Mouse (Mus musculus) heart, adult 11 months (tissue): ENCODE measurements at regions not wholly inside any gene's neighbourhood (a gene's known extent, or its start where the extent isn't known, plus 50 kb on each side); places are given as distances from the start of the nearest gene placed in this dataset.
A peak's percentile ranks its signal among the peaks of the same experiment; 100 is the strongest.

ENCODE experiments used
- DNase-seq: peaks from one replicate; pipeline ENCODE4 v3.0.0; 2022

DNA sequence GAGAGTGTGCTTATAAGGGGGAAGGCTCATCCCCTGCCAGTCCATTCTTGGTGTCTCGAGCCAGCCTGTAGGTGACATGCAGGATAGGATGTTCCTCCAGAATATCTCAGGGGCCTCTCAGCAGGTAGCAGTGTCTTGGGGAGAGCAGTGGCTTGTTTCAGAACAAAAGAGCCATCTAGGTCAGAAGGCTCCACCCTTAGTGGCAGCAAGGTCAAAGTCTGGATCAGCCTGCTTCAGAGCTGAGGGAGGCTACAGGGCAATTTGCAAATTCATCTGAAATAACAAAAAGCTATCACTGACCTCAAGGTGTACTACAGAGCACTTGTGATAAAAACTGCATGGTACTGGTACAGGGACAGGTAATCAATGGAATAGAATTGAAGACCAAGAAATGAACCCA, 1679.5 kb downstream of the Stim2 start:
- peak; percentile 44 for DNase-seq

DNA sequence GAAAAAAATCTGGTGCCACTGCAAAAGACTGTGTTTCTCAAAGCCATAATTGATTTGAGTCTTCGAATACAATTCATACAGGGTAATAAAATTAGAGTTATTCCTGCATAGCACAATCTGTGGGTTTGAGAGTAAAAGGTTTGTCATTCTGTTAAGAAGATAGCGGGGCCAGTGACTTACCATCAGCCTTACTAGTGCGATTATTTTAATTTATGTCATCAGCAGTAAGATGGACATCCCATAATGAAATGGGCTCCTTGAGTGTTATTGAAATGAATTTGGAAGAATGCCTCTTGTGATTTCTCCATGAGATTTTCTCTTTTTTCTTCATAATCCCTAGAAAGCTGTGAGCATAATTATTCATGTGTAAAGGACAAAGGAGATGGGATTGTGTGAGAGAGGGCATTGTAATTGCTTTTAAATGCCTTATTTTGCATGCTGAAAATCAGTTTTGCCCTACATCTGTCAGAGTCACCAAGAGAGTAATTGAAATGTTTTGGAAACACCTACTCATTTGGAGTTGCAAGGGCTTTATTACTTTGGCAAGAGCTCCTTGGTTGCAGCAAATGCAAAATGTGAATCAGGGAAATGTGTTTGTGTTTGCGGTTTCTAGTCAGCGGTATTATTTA, 1692.9 kb downstream of the Stim2 start:
- DNase-seq, result no peak

DNA sequence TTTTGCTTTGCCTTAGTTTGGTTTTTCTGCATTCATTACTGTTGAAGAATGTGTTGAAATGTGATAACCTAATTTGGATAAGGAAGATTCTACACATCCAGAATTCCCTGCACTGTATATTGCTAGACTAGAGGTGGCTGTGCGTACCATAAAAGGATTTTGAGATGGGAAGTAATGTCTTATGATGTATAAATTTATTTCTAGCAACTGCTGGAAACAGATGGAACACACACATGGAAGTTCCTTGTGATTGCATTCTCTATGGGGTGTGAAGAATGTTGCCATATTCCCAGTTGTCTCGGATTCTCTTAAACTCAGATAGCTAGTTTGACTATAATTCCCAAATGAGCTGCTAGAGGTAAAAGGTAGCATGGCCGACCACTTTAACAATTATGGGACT, 1706.2 kb downstream of the Stim2 start:
- no peak for DNase-seq

DNA sequence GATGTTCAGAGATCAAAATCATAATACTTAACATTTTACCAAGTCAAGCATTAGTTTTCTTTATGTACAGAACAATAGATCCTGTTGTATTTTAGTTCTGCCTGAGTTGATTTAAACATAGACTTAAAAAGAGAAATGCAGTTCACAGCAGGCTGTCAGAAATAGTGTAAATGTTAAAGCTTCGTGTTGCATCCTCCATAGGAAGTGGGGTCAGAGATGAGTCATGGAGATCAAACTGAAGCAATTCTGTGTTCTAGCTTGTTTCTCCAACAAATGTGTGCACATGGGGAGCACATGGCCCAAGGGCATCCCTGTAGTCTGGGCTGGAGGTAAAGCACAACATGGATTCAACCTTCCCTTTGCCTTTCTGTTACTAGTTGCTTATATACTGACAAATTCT, 1713.5 kb downstream of the Stim2 start:
- DNase-seq, result no peak

DNA sequence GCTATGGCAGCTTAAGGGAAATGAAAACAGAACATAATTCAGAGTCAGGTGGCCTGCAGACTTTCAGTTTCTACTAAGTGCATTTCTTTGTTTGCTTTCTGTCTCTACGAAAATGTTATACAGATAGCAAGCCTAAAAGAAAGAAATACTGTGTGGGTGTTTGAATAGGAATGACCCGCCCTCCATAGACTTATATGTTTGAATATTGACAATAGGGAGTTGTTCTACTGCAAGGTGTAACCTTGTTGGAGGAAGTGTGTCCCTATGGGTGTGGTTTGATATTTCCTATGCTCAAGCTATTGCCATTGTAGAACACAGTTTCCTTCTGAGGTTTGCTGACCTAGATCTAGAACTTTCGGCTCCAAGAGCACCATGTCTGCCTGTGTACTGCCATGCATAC, 1736.8 kb downstream of the Stim2 start:
- no peak for DNase-seq

DNA sequence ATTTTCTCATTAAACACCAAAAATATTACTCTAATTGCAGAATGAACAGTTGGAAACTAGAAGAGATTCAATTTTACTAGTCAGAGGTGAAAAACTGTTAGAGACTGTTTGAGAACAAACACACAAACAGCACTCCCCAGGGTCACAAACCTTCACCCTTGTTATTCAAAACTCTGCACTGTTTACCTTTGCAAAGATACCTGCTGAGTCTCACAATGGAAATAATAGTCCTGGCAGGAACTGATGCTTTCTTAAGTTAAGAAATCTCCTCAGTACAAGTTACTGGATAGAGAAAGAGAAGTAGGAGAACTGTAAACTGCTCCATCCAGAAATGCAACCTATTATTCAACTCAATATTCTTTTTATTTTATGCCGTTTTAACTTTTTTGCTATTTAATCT, 1763.5 kb downstream of the Stim2 start:
- no peak for DNase-seq

DNA sequence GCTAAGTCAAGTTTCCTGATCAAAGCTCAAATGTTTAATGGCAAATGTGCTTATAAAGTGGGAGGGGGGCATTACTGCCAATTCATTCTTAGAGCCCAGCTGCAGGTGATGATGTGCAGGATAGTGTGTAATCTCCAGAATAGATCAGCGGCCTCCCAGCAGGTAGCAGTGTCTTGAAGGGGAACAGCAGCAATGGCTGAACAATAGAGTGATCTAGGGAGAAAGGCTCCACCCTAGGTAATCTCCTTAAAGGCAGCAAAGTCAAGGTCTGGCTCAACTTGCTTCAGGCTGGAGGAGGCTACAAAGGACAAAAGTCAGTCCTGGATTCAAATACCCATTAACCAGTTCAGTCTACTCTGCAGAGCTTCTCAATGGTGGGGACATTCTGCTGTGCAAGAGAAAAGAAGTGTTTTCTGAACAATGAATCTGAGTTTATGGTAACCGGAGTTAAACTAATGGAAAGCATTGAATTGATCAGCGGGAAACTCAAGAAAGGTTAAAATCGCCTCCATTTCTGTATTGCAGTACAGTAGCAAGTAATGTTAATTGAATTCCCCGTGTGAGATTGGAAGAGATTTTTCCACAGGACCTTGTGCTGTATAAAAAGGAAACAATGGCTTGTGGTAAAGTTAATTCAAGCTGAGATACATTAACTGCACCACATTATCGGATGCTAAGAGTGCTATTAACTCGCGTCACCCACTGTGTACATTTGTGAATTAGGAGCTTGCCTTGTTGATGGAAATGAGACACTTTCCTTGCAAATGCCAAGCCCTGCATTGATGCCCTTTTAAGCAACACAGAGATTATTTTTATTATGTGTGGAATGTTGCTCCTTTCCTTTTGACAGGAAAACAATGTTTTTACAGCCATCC, 1793.7 kb downstream of the Stim2 start:
- DNase-seq, result no peak

DNA sequence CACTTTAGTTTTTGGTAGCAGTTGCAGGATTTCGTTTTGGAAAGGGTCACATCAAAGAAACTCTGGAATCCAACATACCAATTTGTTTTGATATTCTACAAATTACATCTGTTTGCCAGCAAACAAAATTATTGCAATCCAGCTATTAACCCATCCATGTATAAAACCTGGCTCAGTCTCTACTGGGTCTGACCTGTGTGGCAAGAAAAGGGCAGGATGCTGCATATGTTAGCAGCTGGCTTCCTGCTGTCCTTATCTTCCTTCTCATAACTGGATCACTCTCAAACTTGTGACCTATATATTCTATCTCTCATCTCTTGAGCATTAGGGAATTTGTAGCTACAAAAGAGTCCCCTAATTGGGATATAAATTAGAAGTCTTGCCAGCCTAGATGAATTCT, 1794.4 kb downstream of the Stim2 start:
- DNase-seq, result no peak
